ENCODE assay signal across 27 mouse cellular contexts in the genomic region with DNA sequence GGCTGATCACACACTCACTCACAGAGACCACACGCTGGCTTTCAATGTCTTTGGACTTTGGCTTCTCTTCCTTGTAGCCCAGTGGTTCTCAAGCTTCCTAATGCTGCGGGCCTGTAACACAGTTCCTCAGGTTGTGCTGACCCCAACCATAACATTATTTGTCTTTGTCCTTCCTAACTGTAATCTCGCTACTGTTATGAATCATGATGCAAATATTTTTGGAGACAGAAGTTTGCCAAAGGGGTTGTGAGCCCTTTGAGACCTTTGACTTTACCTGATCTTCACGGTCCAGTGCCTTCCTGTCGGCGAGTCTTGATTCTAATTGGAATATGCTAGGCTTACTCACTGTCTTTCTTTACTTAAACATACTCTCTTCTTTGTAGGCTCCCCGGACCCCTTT. TPM values are rescaled to one million over a fixed set of nuclear protein-coding genes. Genes with fewer than 3 reads are reported as not detected.
DNase-seq lines count a peak whose midpoint lies in the region; TF ChIP-seq lines count a peak whose summit lies in the region.
"Had no signal": no experiment of that assay in that cellular context is flagged by ENCODE, and none has a peak within 500 bp of the region (broad histone marks: within the 10 kb centered on the region; RNA-seq: fewer than 3 reads in every experiment).

No protein-coding gene starts in this region.

- no peak overlapping the region for H3K4me3 ChIP-seq in kidney, adult 2 months (ENCODE audit: insufficient read depth, low read depth, low read length)
- H3K4me3 ChIP-seq in CH12.LX (replicated peaks in 1 of 3; ENCODE audit: low read depth in 2 of 3, low read length in 2 of 3, poor library complexity in 1 of 3): no peak overlapping the region
- H3K4me3 ChIP-seq: embryonic facial prominence, embryonic 13.5 days; embryonic facial prominence, embryonic 15.5 days; erythroblast, embryonic 14.5 days; forebrain, embryonic 10.5 days; forebrain, embryonic 12.5 days had no signal

- H3K9ac ChIP-seq in CH12.LX (ENCODE audit: insufficient read depth, low read depth): no peak overlapping the region
- H3K9ac ChIP-seq: embryonic facial prominence, embryonic 13.5 days; embryonic facial prominence, embryonic 15.5 days; forebrain, embryonic 12.5 days had no signal

- H3K36me3 ChIP-seq in kidney, adult 2 months (ENCODE audit: control insufficient read depth, insufficient read depth, low read length): no peaks in the 10 kb centered on the region
- H3K36me3 ChIP-seq in CH12.LX (replicated peaks in 1 of 2; ENCODE audit: control insufficient read depth in 1 of 2, insufficient read depth in 1 of 2, low read length in 1 of 2): no peaks in the 10 kb centered on the region
- H3K36me3 ChIP-seq: embryonic facial prominence, embryonic 13.5 days; embryonic facial prominence, embryonic 15.5 days; forebrain, embryonic 10.5 days; forebrain, embryonic 12.5 days had no signal

- no peaks in the 10 kb centered on the region for H3K27me3 ChIP-seq in kidney, adult 2 months (replicated peaks; ENCODE audit: control insufficient read depth, insufficient read depth, low read length)
- H3K27me3 ChIP-seq in CH12.LX (replicated peaks): peaks cover 6% of the 10 kb centered on the region
- H3K27me3 ChIP-seq: embryonic facial prominence, embryonic 13.5 days; embryonic facial prominence, embryonic 15.5 days; forebrain, embryonic 12.5 days had no signal

- H3K79me2 ChIP-seq in CH12.LX (replicated peaks; ENCODE audit: control insufficient read depth, extremely low read depth, insufficient read depth, poor library complexity, severe bottlenecking): no peaks in the 10 kb centered on the region

- no peak for TF ChIP-seq CTCF in kidney, adult 2 months (conservative IDR thresholded peaks at IDR 0.05; ENCODE audit: insufficient read depth, insufficient read length, low read depth, low read length)
- no peak for TF ChIP-seq CTCF in CH12.LX (conservative IDR thresholded peaks at IDR 0.05 in 1 of 2, IDR thresholded peaks at IDR 0.05 in 1 of 2; ENCODE audit: low read depth in 2 of 2, low read length in 2 of 2)

- dilution Hi-C loops in CH12.LX (cut with MboI; ENCODE audit: extremely low pct_ligation_motif_present, extremely low pct_unique_long_range_greater_than_20kb, low sequenced_read_pairs): no loop called here

- peak; percentile 17 for DNase-seq in kidney, adult 2 months
- no peak for DNase-seq in kidney, adult 18-20 months
- DNase-seq in A20 (ENCODE audit: low read depth, low spot score) (peak; percentile 39), CH12.LX (ENCODE audit: extremely low read depth) (peak; percentile 58)
- no peak for DNase-seq in left cerebral cortex, adult 18-20 months (ENCODE audit: low spot score in 2 of 2)
- DNase-seq: adrenal gland, adult 2 months; adrenal gland, postnatal 10 days; adrenal gland, postnatal 25 days; B cell, adult 2 months; cerebellum, adult 11 months; cerebellum, adult 18-20 months; cerebellum, adult 8-10 months; cerebellum, adult 9-11 months; cerebellum, postnatal 14 days; cerebellum, postnatal 36 days; embryo, embryonic 11 days had no signal

- no peak for TF ChIP-seq RAD21 in CH12.LX (IDR thresholded peaks at IDR 0.05; ENCODE audit: low read depth, low read length)

- WGBS in kidney, adult 2 months: 53% methylated on average over 7 of the region's 7 CpGs

- TF ChIP-seq POLR2A in kidney, adult 2 months (IDR thresholded peaks at IDR 0.05; ENCODE audit: low read depth, low read length): no peak
- no peak for TF ChIP-seq POLR2A in CH12.LX (IDR thresholded peaks at IDR 0.05; ENCODE audit: low read depth, low read length)

- TF ChIP-seq EP300 in CH12.LX (IDR thresholded peaks at IDR 0.05; ENCODE audit: low read length): peak; percentile 70

- no peaks in the 10 kb centered on the region for H3K9me3 ChIP-seq in CH12.LX (replicated peaks; ENCODE audit: low read length)
- H3K9me3 ChIP-seq: embryonic facial prominence, embryonic 13.5 days; embryonic facial prominence, embryonic 15.5 days; forebrain, embryonic 10.5 days; forebrain, embryonic 12.5 days had no signal

- in situ Hi-C loops in CH12.LX (cut with MboI; ENCODE audit: low pct_ligation_motif_present, low pct_unique_long_range_greater_than_20kb, low sequenced_read_pairs): no loop called here

- no peak overlapping the region for H3K27ac ChIP-seq in kidney, adult 2 months (ENCODE audit: insufficient read depth, low read depth, low read length)
- H3K27ac ChIP-seq in CH12.LX (ENCODE audit: insufficient read depth, low read depth): no peak overlapping the region
- H3K27ac ChIP-seq: embryonic facial prominence, embryonic 13.5 days; embryonic facial prominence, embryonic 15.5 days; forebrain, embryonic 10.5 days; forebrain, embryonic 12.5 days had no signal

- no peak overlapping the region for H3K4me2 ChIP-seq in CH12.LX (ENCODE audit: insufficient read depth, low read depth, poor library complexity, severe bottlenecking)
- H3K4me2 ChIP-seq: embryonic facial prominence, embryonic 13.5 days; embryonic facial prominence, embryonic 15.5 days; forebrain, embryonic 12.5 days had no signal

- no peaks in the 10 kb centered on the region for H3K4me1 ChIP-seq in kidney, adult 2 months (ENCODE audit: control insufficient read depth, insufficient read depth, low read length)
- H3K4me1 ChIP-seq in CH12.LX (ENCODE audit: control insufficient read depth in 1 of 2, insufficient read depth in 2 of 2): peaks cover 6 to 35% of the 10 kb centered on the region in 2 experiments
- H3K4me1 ChIP-seq: embryonic facial prominence, embryonic 15.5 days; forebrain, embryonic 10.5 days; forebrain, embryonic 12.5 days had no signal

TF ChIP-seq in CH12.LX, 34 proteins besides CTCF, POLR2A, EP300 and RAD21:
- TF ChIP-seq ZNF384 (IDR thresholded peaks at IDR 0.05; ENCODE audit: low read depth, low read length) (no peak), ELF1 (IDR thresholded peaks at IDR 0.05; ENCODE audit: low read depth, low read length) (no peak), CHD1 (IDR thresholded peaks at IDR 0.05; ENCODE audit: low read depth, low read length) (no peak), ZKSCAN1 (IDR thresholded peaks at IDR 0.05; ENCODE audit: borderline replicate concordance, low read depth, low read length) (no peak), TCF12 (IDR thresholded peaks at IDR 0.05; ENCODE audit: low read depth, low read length) (no peak), POLR2AphosphoS2 (IDR thresholded peaks at IDR 0.05; ENCODE audit: low read depth, low read length) (no peak), BHLHE40 (IDR thresholded peaks at IDR 0.05; ENCODE audit: low read depth, low read length) (peak; percentile 72), NELFE (IDR thresholded peaks at IDR 0.05; ENCODE audit: low read depth, low read length) (no peak), ZMIZ1 (IDR thresholded peaks at IDR 0.05; ENCODE audit: low read depth, low read length) (no peak), MYC (IDR thresholded peaks at IDR 0.05; ENCODE audit: low read depth, low read length) (no peak), UBTF (IDR thresholded peaks at IDR 0.05; ENCODE audit: low read depth, low read length) (no peak), KAT2A (IDR thresholded peaks at IDR 0.05; ENCODE audit: insufficient replicate concordance, low read length) (no peak), MXI1 (IDR thresholded peaks at IDR 0.05; ENCODE audit: low read depth, low read length) (no peak), USF1 (IDR thresholded peaks at IDR 0.05; ENCODE audit: low read depth, low read length) (no peak), GABPA (IDR thresholded peaks at IDR 0.05; ENCODE audit: insufficient replicate concordance, low read depth, low read length) (no peak), CHD2 (IDR thresholded peaks at IDR 0.05; ENCODE audit: low read length) (no peak), SIN3A (IDR thresholded peaks at IDR 0.05; ENCODE audit: low read length) (no peak), TBP (conservative IDR thresholded peaks at IDR 0.05; ENCODE audit: low read depth, low read length) (no peak), MAZ (IDR thresholded peaks at IDR 0.05; ENCODE audit: low read depth, low read length) (no peak), MAFK (IDR thresholded peaks at IDR 0.05; ENCODE audit: insufficient replicate concordance, low read length) (peak; percentile 60; the same call in 1 of the 2 replicates), MEF2A (IDR thresholded peaks at IDR 0.05; ENCODE audit: borderline replicate concordance, low read depth, low read length) (0 out of 2 replicates have a peak, but pooled peaks have one; percentile 51), ZC3H11A (IDR thresholded peaks at IDR 0.05; ENCODE audit: low read depth, low read length) (no peak), USF2 (conservative IDR thresholded peaks at IDR 0.05; ENCODE audit: low read depth, low read length) (no peak), PAX5 (IDR thresholded peaks at IDR 0.05; ENCODE audit: low read length) (no peak), IRF4 (IDR thresholded peaks at IDR 0.05; ENCODE audit: low read depth, low read length) (peak; percentile 80), HCFC1 (IDR thresholded peaks at IDR 0.05; ENCODE audit: low read depth, low read length) (no peak), MAX (IDR thresholded peaks at IDR 0.05; ENCODE audit: low read length) (no peak), JUND (conservative IDR thresholded peaks at IDR 0.05; ENCODE audit: low read depth, low read length) (peak; percentile 81), SMC3 (IDR thresholded peaks at IDR 0.05; ENCODE audit: low read depth, low read length) (no peak), JUN (IDR thresholded peaks at IDR 0.05; ENCODE audit: insufficient read depth, low read depth, low read length) (peak; percentile 59; the same call in 1 of the 2 replicates), ETS1 (conservative IDR thresholded peaks at IDR 0.05; ENCODE audit: low read depth, low read length) (no peak), RCOR1 (conservative IDR thresholded peaks at IDR 0.05; ENCODE audit: low read depth, low read length) (no peak), E2F4 (IDR thresholded peaks at IDR 0.05; ENCODE audit: insufficient replicate concordance, low read depth, low read length) (no peak), NRF1 (IDR thresholded peaks at IDR 0.05; ENCODE audit: low read depth, low read length) (no peak)

RNA-seq across cellular contexts. Expression of a gene that starts 48.6 kb away (rescaled TPM):
- polyA plus RNA-seq in kidney, adult 2 months (2012; rRNA removed): 0.01 TPM in 1 of 2 replicates, not detected in the other
- total RNA-seq in CH12.LX (2012; rRNA removed): 0.04 TPM in 1 of 2 replicates, not detected in the other
- not detected in 2 replicates for total RNA-seq in CH12.LX (2014; rRNA removed)
- polyA plus RNA-seq in CH12.LX (2012; ENCODE audit: insufficient read length, low read depth): not detected in 2 replicates
- total RNA-seq in left cerebral cortex, adult 18-20 months (2021): not detected
- total RNA-seq: adrenal gland, adult 2 months; adrenal gland, postnatal 10 days; adrenal gland, postnatal 25 days; adrenal gland, postnatal 4 days; common myeloid progenitor, adult 5-6 weeks had no signal
- polyA plus RNA-seq: adrenal gland, adult 2 months; brain, embryonic 14.5 days; CD4-positive, CD25-positive, alpha-beta regulatory T cell, adult 4 months; embryonic facial prominence, embryonic 13.5 days; erythroblast, embryonic 14.5 days; forebrain, embryonic 10.5 days; forebrain, embryonic 12.5 days; forebrain, embryonic 14.5 days; forebrain, embryonic 16.5 days had no signal

Comparison
In these comparisons a context has a peak if more than half of its experiments do, and no peak if none do; other contexts are left out.
1. DNase-seq: peak in kidney, adult 2 months (single experiment), A20 (single experiment) and CH12.LX (single experiment); none in kidney, adult 18-20 months (single experiment) and left cerebral cortex, adult 18-20 months (0 of 2).